Comparison of ENCODE assay signal across 14 mouse cellular contexts in genomic region chr5:52537024-52537423, GRCm38 (mm10). TPM values are rescaled to one million over a fixed set of nuclear protein-coding genes. Genes with fewer than 3 reads are reported as not detected.
A peak's percentile ranks its signal among the peaks of the same experiment; 100 is the strongest.
DNase-seq lines count a peak whose midpoint lies in the region; ATAC-seq lines count a peak whose summit lies in the region.
"Had no signal": no experiment of that assay in that cellular context is flagged by ENCODE, and none has a peak within 500 bp of the region (broad histone marks: within the 10 kb centered on the region; RNA-seq: fewer than 3 reads in every experiment).

No protein-coding gene starts in this region.

- no peaks in the 10 kb centered on the region for H3K9me3 ChIP-seq in intestine, embryonic 14.5 days (ENCODE audit: control insufficient read depth, low read length)
- H3K9me3 ChIP-seq in forebrain, embryonic 10.5 days, result no peaks in the 10 kb centered on the region
- H3K9me3 ChIP-seq in heart, embryonic 10.5 days, result no peaks in the 10 kb centered on the region
- H3K9me3 ChIP-seq: embryonic facial prominence, embryonic 10.5 days; limb, embryonic 15.5 days; midbrain, embryonic 12.5 days had no signal

- no peak overlapping the region for H3K27ac ChIP-seq in intestine, embryonic 14.5 days (ENCODE audit: low read depth)
- H3K27ac ChIP-seq in forebrain, embryonic 10.5 days, result no peak overlapping the region
- H3K27ac ChIP-seq in heart, embryonic 10.5 days, result no peak overlapping the region
- H3K27ac ChIP-seq: embryonic facial prominence, embryonic 10.5 days; hindbrain, postnatal 0 days; limb, embryonic 15.5 days; midbrain, embryonic 12.5 days had no signal

- 65% methylated on average over 7 of the region's 7 CpGs for WGBS in intestine, embryonic 14.5 days
- 84% methylated on average over 7 of the region's 7 CpGs for WGBS in forebrain, embryonic 10.5 days
- 84% methylated on average over 7 of the region's 7 CpGs for WGBS in heart, embryonic 10.5 days

- no peak for DNase-seq in intestine, embryonic 14.5 days (ENCODE audit: low spot score)
- peak; percentile 79 for DNase-seq in kidney, adult 11 months
- DNase-seq in kidney, postnatal 25 days, result peak; percentile 81 to 87
- DNase-seq in lung, postnatal 14 days, result peak; percentile 18
- DNase-seq in left cerebral cortex, postnatal 14 days (ENCODE audit: low spot score in 2 of 2), result no peak
- DNase-seq in forebrain, embryonic 10.5 days (ENCODE audit: extremely low spot score, low spot score), result no peak
- DNase-seq in heart, embryonic 10.5 days (ENCODE audit: low spot score), result no peak
- DNase-seq: cerebellum, adult 18-20 months; thymus, adult 18-20 months had no signal

- H3K4me1 ChIP-seq in intestine, embryonic 14.5 days (replicated peaks; ENCODE audit: control insufficient read depth, insufficient read depth, low read length), result peaks cover 42% of the 10 kb centered on the region
- 0 out of 2 replicates have a peak, but pooled peaks cover 10% of the 10 kb centered on the region for H3K4me1 ChIP-seq in forebrain, embryonic 10.5 days
- peaks cover 23% of the 10 kb centered on the region for H3K4me1 ChIP-seq in heart, embryonic 10.5 days

- H3K4me3 ChIP-seq in intestine, embryonic 14.5 days (ENCODE audit: low read depth, low read length), result no peak overlapping the region
- H3K4me3 ChIP-seq in forebrain, embryonic 10.5 days, result no peak overlapping the region
- no peak overlapping the region for H3K4me3 ChIP-seq in heart, embryonic 10.5 days
- H3K4me3 ChIP-seq: embryonic facial prominence, embryonic 10.5 days; limb, embryonic 15.5 days; midbrain, embryonic 12.5 days had no signal

- H3K27me3 ChIP-seq in intestine, embryonic 14.5 days (replicated peaks; ENCODE audit: control insufficient read depth, insufficient read depth, low read length), result no peaks in the 10 kb centered on the region
- no peaks in the 10 kb centered on the region for H3K27me3 ChIP-seq in forebrain, embryonic 10.5 days (ENCODE audit: poor library complexity, severe bottlenecking)
- 0 out of 2 replicates have a peak, but pooled peaks cover 3% of the 10 kb centered on the region for H3K27me3 ChIP-seq in heart, embryonic 10.5 days (ENCODE audit: insufficient read depth, poor library complexity, severe bottlenecking)
- H3K27me3 ChIP-seq: limb, embryonic 15.5 days; midbrain, embryonic 12.5 days had no signal

- intact Hi-C loops in left cerebral cortex, postnatal 14 days (cut with DNase I), result no loop called here

- peak; percentile 38 for ATAC-seq in intestine, embryonic 14.5 days (replicated peaks; ENCODE audit: low FRiP score, low TSS enrichment, low read depth)
- ATAC-seq: CD4-positive, CD25-positive, alpha-beta regulatory T cell, adult 4 months; hindbrain, postnatal 0 days had no signal

- H3K4me2 ChIP-seq in intestine, embryonic 14.5 days (ENCODE audit: low read length), result no peak overlapping the region
- H3K4me2 ChIP-seq: limb, embryonic 15.5 days; midbrain, embryonic 12.5 days had no signal

- H3K9ac ChIP-seq in intestine, embryonic 14.5 days (ENCODE audit: low read length), result no peak overlapping the region
- H3K9ac ChIP-seq: limb, embryonic 15.5 days; midbrain, embryonic 12.5 days had no signal

- H3K36me3 ChIP-seq in intestine, embryonic 14.5 days (ENCODE audit: control insufficient read depth, insufficient read depth, low read length), result peaks cover 11% of the 10 kb centered on the region; the same call in 1 of the 2 replicates
- H3K36me3 ChIP-seq in forebrain, embryonic 10.5 days (replicated peaks), result no peaks in the 10 kb centered on the region
- H3K36me3 ChIP-seq in heart, embryonic 10.5 days, result 0 out of 2 replicates have a peak, but pooled peaks cover 2% of the 10 kb centered on the region
- H3K36me3 ChIP-seq: embryonic facial prominence, embryonic 10.5 days; limb, embryonic 15.5 days; midbrain, embryonic 12.5 days had no signal

RNA-seq across cellular contexts. Expression of gene Lgi2, which starts 29.2 kb away (rescaled TPM):
- 8.9 and 10.5 TPM in 2 replicates for polyA plus RNA-seq in intestine, embryonic 14.5 days (2014; fragmentation: Nextera tagmentation; extraction: Ambion mirVana)
- 10 to 100 TPM; 48.9 to 57.3 TPM for total RNA-seq in left cerebral cortex, postnatal 14 days (2021)
- polyA plus RNA-seq in forebrain, embryonic 10.5 days (2016; fragmentation: Nextera tagmentation; extraction: Ambion mirVana), result 0.89 and 1.1 TPM in 2 replicates
- polyA plus RNA-seq in heart, embryonic 10.5 days (2016; fragmentation: Nextera tagmentation; extraction: Ambion mirVana), result 3.6 and 4.2 TPM in 2 replicates
- polyA plus RNA-seq: CD4-positive, CD25-positive, alpha-beta regulatory T cell, adult 4 months had no signal

Comparison
In these comparisons a context has a peak if more than half of its experiments do, and no peak if none do; other contexts are left out.
1. DNase-seq: peak in kidney, adult 11 months (single experiment), kidney, postnatal 25 days (2 of 2) and lung, postnatal 14 days (single experiment); none in intestine, embryonic 14.5 days (single experiment), left cerebral cortex, postnatal 14 days (0 of 2), forebrain, embryonic 10.5 days (single experiment) and heart, embryonic 10.5 days (single experiment).